Mouse (Mus musculus): ENCODE data around the gene Anapc2.

Gene Anapc2

GRCm38 (mm10) chr2:25305587-25306359 lies 33.5 kb downstream of the Anapc2 start:
- DNase-seq = no peak

- DNase-seq = no peak
Measured at GRCm38 (mm10) chr2:25310180-25310579, 37.9 kb downstream of the Anapc2 start.

DNA sequence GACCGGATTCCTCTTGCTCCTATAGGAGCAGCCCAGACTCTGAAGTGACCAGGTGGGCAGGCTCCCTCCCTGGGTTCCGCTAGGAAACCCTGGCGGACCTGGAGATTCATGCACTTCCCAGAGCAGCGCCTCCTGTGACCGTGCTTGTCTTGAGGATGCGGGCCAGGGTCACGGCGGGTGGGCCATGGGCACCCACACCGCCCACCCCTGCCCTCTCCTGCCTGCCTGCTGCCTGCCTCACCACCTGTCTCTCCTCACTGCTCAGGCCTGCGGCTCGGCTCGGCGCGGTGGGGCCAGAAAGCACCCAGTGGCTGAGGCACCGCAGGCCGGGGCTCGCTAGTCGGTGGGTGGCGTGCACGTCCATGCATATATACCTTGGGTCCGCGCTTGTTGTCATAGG lies 38.7 kb downstream of the Anapc2 start:
- DNase-seq = no peak

- no peak for DNase-seq
Measured at GRCm38 (mm10) chr2:25311491-25311891, 39.2 kb downstream of the Anapc2 start.

GRCm38 (mm10) chr2:25318119-25318966 lies 46.1 kb downstream of the Anapc2 start:
- no peak for DNase-seq

DNA sequence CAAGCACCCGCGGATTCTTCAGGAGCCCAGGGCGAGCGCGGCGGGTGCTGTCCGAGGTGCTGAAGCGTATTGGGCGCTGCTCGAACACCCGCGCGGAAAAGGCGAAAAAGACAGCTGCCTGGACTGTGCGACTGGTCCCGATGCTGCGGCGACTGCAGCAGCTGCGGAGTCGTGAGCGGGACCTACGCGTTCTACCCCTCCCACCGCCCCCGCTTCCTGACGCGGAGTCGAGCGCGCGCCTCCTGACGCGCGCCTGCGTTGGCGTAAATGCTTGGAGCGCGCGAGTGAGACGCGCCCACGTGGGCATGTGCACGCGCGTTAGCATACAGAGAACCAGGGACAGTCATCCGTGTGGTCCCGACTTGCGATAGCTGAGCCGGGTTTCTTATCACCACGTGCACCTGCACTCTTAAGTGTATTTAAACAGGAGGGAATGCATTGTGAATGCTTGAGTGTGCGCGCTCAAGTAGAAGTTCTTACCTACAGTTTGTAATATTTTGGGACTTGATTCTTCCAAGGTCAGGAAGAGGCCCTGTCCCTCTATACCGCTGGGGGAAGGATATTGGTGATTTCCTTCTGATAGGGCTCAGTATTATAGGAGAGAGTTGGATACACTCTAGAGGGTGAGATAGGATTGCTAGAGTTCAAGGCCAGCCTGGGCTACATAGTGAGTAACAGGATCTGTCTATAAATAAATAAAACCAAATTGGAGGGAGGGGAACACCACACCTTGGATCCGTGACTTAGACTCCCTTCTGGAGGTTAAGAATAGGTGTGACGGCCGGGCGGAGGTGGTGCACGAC lies 46.9 kb downstream of the Anapc2 start, which contains the start of gene Grin1:
TSS of gene Grin1 (minus strand) at position 217 of the 803 bp plus-strand sequence.
- DNase-seq = no peak

DNA sequence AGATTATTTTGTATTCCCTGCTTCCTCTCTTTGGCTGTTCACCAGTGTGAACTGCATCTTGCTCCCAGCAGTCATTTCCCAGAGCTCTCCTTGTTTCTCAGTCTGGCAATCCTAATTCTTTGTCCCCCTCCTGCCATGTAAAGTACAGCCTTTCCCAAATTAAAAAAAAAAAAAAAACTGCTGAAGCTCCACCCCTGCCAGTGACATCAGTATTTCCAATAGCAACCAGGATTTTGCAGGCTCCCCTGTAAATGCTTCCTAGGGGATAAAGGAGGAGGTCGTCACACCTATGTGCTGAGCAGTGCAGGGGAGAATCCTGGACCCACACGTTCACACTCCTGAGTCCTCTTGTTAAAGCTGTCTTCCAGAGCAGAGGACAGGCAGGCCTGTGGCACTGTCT lies 47.8 kb downstream of the Anapc2 start:
- DNase-seq = no peak

DNA sequence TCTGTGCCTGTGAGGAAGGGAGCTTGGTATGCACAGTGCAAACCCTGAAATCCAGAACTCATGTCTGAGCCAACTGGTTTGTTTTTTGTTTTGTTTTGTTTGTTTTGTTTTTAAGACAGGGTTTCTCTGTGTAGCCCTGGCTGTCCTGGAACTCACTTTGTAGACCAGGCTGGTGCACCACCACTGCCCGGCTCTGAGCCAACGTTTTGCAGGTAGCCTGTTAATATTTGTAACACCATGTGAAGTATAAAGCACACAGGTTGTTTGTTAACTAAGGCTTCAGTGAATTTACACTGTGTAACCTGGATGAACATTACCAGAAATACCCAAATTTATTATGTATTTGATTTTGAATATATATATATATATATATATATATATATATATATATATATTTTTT lies 53.8 kb downstream of the Anapc2 start:
- DNase-seq = no peak

GRCm38 (mm10) chr2:25328440-25328839 lies 56.2 kb downstream of the Anapc2 start:
- no peak for DNase-seq

GRCm38 (mm10) chr2:25331470-25331869 lies 59.2 kb downstream of the Anapc2 start:
- no peak for DNase-seq

GRCm38 (mm10) chr2:25332286-25333160 lies 60.2 kb downstream of the Anapc2 start, which contains the start of gene Man1b1:
Gene Man1b1, plus strand, starts transcription at chr2:25332338.
- DNase-seq = peak; percentile 99

DNA sequence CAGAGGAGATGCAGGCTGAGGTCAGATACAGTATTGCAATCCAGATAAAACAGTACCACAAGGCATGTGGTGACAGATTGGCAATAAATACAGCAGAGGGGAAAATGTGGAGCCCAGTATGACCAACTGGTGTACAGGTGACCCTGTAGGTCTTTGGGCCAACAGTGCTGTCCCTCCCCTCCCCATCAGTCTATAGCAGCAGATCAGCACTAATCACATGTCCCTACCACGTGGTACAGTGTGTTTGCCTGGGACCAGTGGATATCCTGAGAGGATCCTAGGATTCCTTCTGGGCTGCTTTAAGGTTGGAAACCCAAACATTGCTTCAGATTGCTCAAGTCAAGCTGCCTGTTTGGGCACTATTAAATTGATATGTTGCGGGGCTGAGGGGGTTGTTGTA lies 61.3 kb downstream of the Anapc2 start:
- DNase-seq = no peak

All from kidney, adult 11 months (tissue).